Mouse (Mus musculus): ENCODE measurements at regions not wholly inside any gene's neighbourhood (a gene's known extent, or its start where the extent isn't known, plus 50 kb on each side); places are given as distances from the start of the nearest gene placed in this dataset.

- TF ChIP-seq CTCF (IDR thresholded peaks at IDR 0.05; ENCODE audit: borderline replicate concordance, insufficient read depth, low read length) (no peak), POLR2A (IDR thresholded peaks at IDR 0.05; ENCODE audit: low read depth, low read length) (no peak)
These were observed 101.5 kb downstream of the Hlx start for GRCm38 (mm10) chr1:184630695-184631475.
